Mouse (Mus musculus) gastrocnemius, postnatal 10 days (tissue): ENCODE results near the gene Ust. TPM values are rescaled to one million over a fixed set of nuclear protein-coding genes. Genes with fewer than 3 reads are reported as not detected.

ENCODE experiments used
- DNase-seq: peaks from one replicate; pipeline ENCODE4 v3.0.0; 2021; ENCODE audit warnings: mixed read lengths
- total RNA-seq, 2 experiments: library from RNA; stranded (reverse); gene quantifications; 2 replicates each; pipeline ENCODE4 v1.2.3; 2021

The Ust gene
- total RNA-seq, 2 experiments from 2014 or later, result 3.4 to 5.1 TPM

- no peak for DNase-seq
Observed at GRCm38 (mm10) chr10:8176351-8177053, 342.1 kb downstream of the Ust start.

DNA sequence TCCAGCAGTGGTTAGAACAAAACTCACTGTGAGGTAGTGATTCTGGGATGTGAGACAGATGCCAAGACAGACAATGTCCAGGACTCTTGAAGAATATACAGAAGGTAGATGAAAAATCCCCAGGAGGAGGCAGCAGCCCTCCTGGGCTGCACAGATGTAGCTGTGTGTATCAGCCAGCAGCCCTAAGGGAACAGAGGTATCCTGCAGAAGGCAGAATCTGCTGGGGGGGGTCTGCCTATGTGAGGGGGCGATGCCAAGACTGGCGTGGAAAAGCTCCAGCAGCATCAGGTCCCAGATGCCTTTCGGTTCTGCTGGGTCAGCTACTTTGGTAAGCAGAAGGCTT lies 342.6 kb downstream of the Ust start:
- DNase-seq, result peak; percentile 12

- no peak for DNase-seq
Observed at GRCm38 (mm10) chr10:8174697-8175096, 343.9 kb downstream of the Ust start.

GRCm38 (mm10) chr10:8174230-8174629 lies 344.4 kb downstream of the Ust start:
- DNase-seq, result no peak

DNA sequence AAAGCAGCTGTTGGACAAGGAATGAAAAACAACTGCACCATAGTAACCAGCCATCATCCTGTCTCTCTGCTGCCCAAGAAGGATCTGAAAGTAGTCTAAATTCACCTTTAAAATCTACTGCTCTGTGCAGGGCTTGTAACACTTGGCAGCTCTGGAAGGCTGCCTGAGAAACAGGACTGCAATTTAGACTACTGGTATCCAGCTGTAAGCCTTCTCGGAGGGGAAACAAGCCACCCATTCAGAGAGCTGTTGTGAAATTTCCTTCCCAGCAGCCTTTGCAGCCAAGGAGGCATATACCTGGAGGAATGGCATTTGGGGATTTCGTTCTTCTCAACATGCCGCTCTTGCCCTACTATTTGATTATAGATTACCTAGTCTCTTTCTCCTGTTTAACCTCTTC lies 345.6 kb downstream of the Ust start:
- no peak for DNase-seq

- DNase-seq, result no peak
Observed at GRCm38 (mm10) chr10:8171556-8171955, 347.1 kb downstream of the Ust start.
